ENCODE assay signal across 9 mouse cellular contexts in genomic region chr11:84701319-84702175, GRCm38 (mm10).
DNase-seq lines count a peak whose midpoint lies in the region; ATAC-seq and TF ChIP-seq lines count a peak whose summit lies in the region.
"Had no signal": no experiment of that assay in that cellular context is flagged by ENCODE, and none has a peak within 500 bp of the region (broad histone marks: within the 10 kb centered on the region; RNA-seq: fewer than 3 reads in every experiment).

No protein-coding gene starts in this region.

- peak overlapping the region; percentile 52; the same call in 1 of the 2 replicates for H3K9ac ChIP-seq in hindbrain, embryonic 16.5 days (ENCODE audit: low read depth, low read length)
- no peak overlapping the region for H3K9ac ChIP-seq in midbrain, postnatal 0 days (replicated peaks; ENCODE audit: low read length, poor library complexity, severe bottlenecking)

- peaks cover 23% of the 10 kb centered on the region for H3K4me1 ChIP-seq in embryonic facial prominence, embryonic 10.5 days
- peaks cover 9% of the 10 kb centered on the region for H3K4me1 ChIP-seq in hindbrain, embryonic 16.5 days (ENCODE audit: control insufficient read depth, insufficient read depth, low read depth, low read length)
- H3K4me1 ChIP-seq in midbrain, postnatal 0 days (ENCODE audit: insufficient read depth, low read length): no peaks in the 10 kb centered on the region

- H3K36me3 ChIP-seq in embryonic facial prominence, embryonic 10.5 days (replicated peaks): no peaks in the 10 kb centered on the region
- no peaks in the 10 kb centered on the region for H3K36me3 ChIP-seq in hindbrain, embryonic 16.5 days (ENCODE audit: control insufficient read depth, insufficient read depth, low read length)
- H3K36me3 ChIP-seq in midbrain, postnatal 0 days (ENCODE audit: insufficient read depth, low read length): no peaks in the 10 kb centered on the region

- 10% methylated on average over 28 of the region's 28 CpGs for WGBS in embryonic facial prominence, embryonic 10.5 days
- 4% methylated on average over 28 of the region's 28 CpGs for WGBS in hindbrain, embryonic 16.5 days
- 6% methylated on average over 28 of the region's 28 CpGs for WGBS in midbrain, postnatal 0 days

- H3K4me2 ChIP-seq in hindbrain, embryonic 16.5 days (ENCODE audit: low read length): peak overlapping the region; percentile 51
- peak overlapping the region; percentile 40 for H3K4me2 ChIP-seq in midbrain, postnatal 0 days (ENCODE audit: low read depth, low read length, poor library complexity, severe bottlenecking)

- peak overlapping the region; percentile 14; the same call in 1 of the 2 replicates for H3K4me3 ChIP-seq in layer of hippocampus, adult 2 months
- peak overlapping the region; percentile 33 for H3K4me3 ChIP-seq in embryonic facial prominence, embryonic 10.5 days
- no peak overlapping the region for H3K4me3 ChIP-seq in hindbrain, embryonic 16.5 days (ENCODE audit: low read length)
- H3K4me3 ChIP-seq in midbrain, postnatal 0 days (ENCODE audit: low read depth, low read length): no peak overlapping the region

- H3K27ac ChIP-seq in layer of hippocampus, adult 2 months: no peak overlapping the region
- H3K27ac ChIP-seq in embryonic facial prominence, embryonic 10.5 days (replicated peaks): peak overlapping the region; percentile 30; the same call in 1 of the 2 replicates
- H3K27ac ChIP-seq in hindbrain, embryonic 16.5 days (ENCODE audit: low read depth, low read length): peak overlapping the region; percentile 21; the same call in 1 of the 2 replicates
- H3K27ac ChIP-seq in midbrain, postnatal 0 days (ENCODE audit: low read depth, low read length): peak overlapping the region; percentile 4; the same call in 1 of the 2 replicates

- peak; percentile 1; the same call in 1 of the 2 replicates for TF ChIP-seq CTCF in layer of hippocampus, adult 2 months (conservative IDR thresholded peaks at IDR 0.05)
- no peak; the same call in 1 of the 2 replicates for TF ChIP-seq CTCF in midbrain, postnatal 0 days (IDR thresholded peaks at IDR 0.05)

- no peak for DNase-seq in layer of hippocampus, adult 2 months (ENCODE audit: low spot score in 2 of 2)
- DNase-seq in layer of hippocampus, adult 9-10 months (ENCODE audit: low spot score): no peak
- no peak for DNase-seq in embryonic facial prominence, embryonic 10.5 days (ENCODE audit: low spot score)
- DNase-seq in midbrain, postnatal 0 days (ENCODE audit: low spot score): no peak
- no peak for DNase-seq in layer of hippocampus, postnatal 36 days
- no peak for DNase-seq in adrenal gland, postnatal 10 days
- DNase-seq in natural killer cell, adult 2 months (ENCODE audit: low spot score in 2 of 2): no peak
- DNase-seq: cerebellum, adult 2 months had no signal

- H3K9me3 ChIP-seq in embryonic facial prominence, embryonic 10.5 days: no peaks in the 10 kb centered on the region
- H3K9me3 ChIP-seq in hindbrain, embryonic 16.5 days (ENCODE audit: control insufficient read depth, low read length): no peaks in the 10 kb centered on the region
- H3K9me3 ChIP-seq in midbrain, postnatal 0 days (ENCODE audit: low read length): no peaks in the 10 kb centered on the region

- ATAC-seq in hindbrain, embryonic 16.5 days: 0 out of 2 replicates have a peak, but pooled peaks have one; percentile 48
- ATAC-seq in midbrain, postnatal 0 days (ENCODE audit: low FRiP score): 0 out of 2 replicates have a peak, but pooled peaks have one; percentile 54

- H3K27me3 ChIP-seq in embryonic facial prominence, embryonic 10.5 days (replicated peaks; ENCODE audit: low read depth, poor library complexity, severe bottlenecking): peaks cover 92% of the 10 kb centered on the region
- 0 out of 2 replicates have a peak, but pooled peaks cover 2% of the 10 kb centered on the region for H3K27me3 ChIP-seq in hindbrain, embryonic 16.5 days (replicated peaks; ENCODE audit: control insufficient read depth, insufficient read depth, low read length)
- 0 out of 2 replicates have a peak, but pooled peaks cover 3% of the 10 kb centered on the region for H3K27me3 ChIP-seq in midbrain, postnatal 0 days (ENCODE audit: insufficient read depth, low read length)

Comparison
In these comparisons a context has a peak if more than half of its experiments do, and no peak if none do; other contexts are left out.
1. H3K4me3 ChIP-seq: peak in layer of hippocampus, adult 2 months (single experiment) and embryonic facial prominence, embryonic 10.5 days (single experiment); none in hindbrain, embryonic 16.5 days (single experiment) and midbrain, postnatal 0 days (single experiment).